Mouse (Mus musculus) liver, adult 2 months (tissue): ENCODE data around the gene Gm8122.
"Not testable (repeated sequence)": the region's sequence is repeated elsewhere in the genome, so short reads cannot be mapped to it uniquely, and the experiment has no call there.

Experiments used
- CTCF ChIP-seq: fragments of 200-500 bp; IDR thresholded peaks from 2 replicates; pipeline ENCODE4 v1.5.1; 2011; ENCODE audit warnings: low read depth, low read length, control low read depth
- POLR2A ChIP-seq: fragments of 200-500 bp; IDR thresholded peaks from 2 replicates; pipeline ENCODE4 v1.6.1; 2011; ENCODE audit warnings: low read length, control low read depth; ENCODE audit not compliant: insufficient read depth; ENCODE audit errors: extremely low read depth

DNA sequence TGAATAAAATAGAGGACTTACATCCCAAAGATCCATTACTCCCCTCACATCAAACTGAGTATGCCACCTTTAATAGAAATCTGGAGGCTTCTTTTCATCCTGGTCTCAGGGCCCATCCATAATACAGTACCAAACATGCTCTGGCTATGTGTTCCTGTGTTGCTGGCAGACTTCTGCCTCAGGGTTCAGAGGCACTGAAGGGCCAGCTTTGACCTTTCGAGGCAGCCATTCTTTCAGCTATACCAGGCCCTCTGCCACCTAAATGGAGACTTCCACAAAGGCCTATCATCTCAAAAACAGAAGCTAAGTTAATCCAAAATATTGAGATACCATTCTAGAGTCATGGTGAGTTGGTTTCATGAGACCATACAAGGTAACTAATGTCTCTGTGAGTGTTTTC is 21.4 kb upstream of the Gm8122 start:
- not testable (repeated sequence) for TF ChIP-seq POLR2A, CTCF
